Mouse (Mus musculus) kidney, adult 8-10 months (tissue): ENCODE results near the gene Fam196b.

Experiments used
- DNase-seq, 2 experiments: peaks; one replicate each; pipeline ENCODE4 v3.0.0; 2022

Fam196b gene

DNA sequence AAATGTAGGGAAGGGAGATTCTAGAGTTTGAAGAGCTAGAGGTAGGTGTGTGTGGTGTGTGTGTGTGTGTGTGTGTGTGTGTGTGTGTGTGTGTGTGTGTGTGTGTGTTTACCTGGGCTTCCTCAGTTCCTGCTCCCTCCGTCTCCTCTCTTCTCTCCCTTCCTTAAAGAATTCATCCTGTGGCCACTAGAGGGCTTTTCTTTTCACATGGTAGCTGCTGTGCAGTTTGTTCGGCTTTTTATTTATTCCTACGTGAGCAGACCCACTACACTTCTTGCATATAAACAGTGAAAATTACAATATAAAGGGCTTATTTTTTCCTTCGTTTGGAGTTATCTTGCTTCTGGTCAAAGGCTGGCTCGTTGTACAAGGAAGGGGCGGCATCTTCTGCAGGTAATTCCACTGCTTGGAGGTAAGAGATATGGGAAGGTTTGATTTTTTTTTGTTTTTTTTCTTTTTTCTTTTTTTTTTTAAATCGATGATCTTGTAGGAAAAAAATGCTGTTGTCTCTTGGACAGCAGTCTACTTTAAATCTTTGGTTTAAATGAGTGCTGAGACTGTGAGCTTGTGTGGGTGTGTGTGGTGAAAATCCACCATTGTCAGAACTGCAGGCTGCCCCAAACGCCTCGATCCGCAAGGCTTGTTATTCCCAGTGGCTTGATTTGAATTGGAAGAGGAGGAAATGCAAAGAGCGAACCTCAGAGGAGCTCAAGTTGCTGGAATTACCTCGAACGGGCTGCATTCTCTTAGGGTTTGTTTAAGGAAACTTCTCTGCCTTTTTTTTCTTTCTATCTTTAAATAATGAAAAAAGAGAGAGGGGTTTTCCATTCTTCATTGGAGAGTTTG is at the start of gene Fam196b:
Gene Fam196b (plus strand): TSS at position 289 of the 846 bp plus-strand sequence.
- peak; percentile 4 to 14 for DNase-seq

DNA sequence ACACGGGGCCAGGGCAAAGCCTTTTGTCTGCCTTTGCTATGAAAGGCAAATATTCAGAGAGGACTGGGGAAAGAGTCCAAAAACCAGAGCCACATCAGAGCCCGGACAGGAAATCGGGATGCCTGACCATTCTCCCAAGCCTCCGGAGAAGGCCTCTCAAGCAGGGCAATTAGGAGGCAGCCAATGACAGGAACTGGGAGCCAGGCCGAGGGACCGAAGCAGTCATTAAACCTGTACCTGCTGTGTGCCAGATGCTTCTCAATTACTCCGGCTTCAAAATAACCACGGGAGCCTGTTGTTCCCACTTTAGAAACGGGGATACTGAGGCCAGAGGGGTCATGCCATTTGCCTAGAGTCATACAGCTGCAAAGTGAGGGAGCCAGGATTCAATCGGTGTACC is 42.6 kb upstream of the Fam196b start:
- no peak for DNase-seq

DNA sequence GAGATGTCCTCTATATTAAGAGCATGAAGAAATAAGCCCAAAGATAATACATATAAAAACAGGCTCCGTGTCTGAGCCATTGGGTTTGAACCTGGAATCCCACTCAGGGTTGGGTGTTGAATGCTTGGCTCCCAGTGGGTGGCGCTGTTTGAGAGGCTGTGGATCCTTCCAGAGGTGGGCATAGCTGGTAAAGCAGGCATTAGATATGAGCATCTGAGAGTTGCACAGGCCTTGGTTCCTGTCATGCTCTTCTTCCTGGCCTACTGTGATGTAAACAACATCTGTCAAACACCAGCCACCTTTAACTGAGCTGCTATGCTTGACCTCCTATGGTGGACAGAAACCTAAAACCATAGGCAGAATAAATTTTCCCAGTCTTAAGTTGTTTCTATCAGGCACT is 38.7 kb upstream of the Fam196b start:
- no peak for DNase-seq

DNA sequence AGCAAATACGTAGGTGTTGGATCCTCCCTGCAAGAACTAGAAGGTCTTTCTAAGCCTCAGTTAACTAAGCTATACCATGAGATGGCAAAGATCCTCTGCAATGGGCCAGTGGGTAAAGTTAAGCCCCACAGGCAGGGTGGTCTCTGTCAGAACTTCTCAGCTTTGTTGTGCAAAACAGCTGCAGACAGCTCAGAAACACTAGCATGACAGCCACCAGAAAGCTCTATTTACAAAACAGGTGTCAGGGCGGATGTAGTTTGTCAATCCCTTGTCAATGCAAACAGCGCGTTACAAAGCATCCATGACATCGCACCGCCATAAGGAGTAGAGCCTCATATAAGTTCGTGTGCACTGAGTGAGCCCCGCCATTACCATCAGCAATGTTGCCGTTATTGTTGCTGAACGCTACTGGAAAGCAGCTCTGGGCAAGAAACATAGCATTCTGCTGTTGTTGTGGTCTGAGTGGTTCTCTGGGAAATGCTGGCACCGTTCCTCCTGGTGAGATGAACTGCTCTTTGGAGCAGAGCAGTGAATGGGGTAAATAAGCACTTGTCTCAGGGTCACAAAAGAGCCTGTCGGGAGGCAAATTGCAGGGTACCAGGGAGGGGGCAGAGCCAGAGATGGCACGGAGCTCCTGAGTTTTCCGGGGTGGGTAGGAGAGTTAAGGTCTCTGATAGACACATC is 38.1 kb upstream of the Fam196b start:
- no peak for DNase-seq

DNA sequence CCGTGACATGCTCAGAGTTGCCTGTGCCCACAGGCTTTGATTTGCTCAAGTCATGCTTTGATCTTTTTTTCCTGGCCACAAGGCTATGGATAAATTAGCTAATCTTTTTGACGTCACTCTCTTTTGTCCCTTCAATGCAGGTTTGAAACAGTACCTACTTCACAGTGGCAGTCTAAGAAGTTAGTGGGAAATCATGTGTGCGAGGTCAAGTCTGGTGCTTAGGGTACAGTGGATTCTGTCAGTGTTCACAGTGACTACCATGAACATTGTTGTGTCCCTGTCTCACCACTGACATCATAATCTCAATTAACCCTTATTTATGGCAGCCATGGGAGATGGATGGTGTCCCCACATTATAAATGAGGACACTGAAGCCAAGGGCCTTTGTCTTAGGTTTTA is 37.6 kb upstream of the Fam196b start:
- DNase-seq = no peak

DNA sequence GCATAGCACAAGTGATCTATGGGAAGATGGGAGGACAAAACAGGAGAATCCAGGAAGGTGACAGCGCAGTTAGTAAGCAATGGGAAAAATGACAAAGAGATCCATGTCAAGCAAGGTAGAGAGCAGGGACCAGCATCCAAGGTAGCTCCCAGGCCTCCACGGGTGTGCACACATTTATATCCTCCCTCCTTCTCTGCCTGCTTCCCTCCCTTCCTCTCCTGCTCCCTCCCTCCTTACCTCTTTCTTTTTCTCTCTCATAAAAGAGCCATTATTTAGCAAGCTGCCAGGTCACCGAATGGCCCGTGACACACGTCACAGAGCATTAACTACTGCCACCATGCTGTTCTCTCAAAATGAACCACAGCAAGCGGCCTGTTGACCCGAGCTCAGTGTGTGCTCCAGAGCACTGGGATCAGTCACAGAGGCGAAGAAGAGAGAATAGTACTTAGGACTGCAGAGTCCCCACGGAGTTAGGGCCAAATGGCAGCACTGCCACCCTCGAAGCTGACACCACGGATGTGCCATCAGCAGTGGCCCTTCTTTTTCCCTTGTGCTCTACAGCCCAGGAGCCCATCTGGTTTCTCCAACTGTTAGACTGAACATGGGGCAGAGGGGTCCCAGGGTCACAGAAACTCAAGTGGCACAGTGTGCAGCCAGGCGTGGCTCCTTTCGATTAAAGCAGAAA is 30.4 kb upstream of the Fam196b start:
- DNase-seq = no peak

DNA sequence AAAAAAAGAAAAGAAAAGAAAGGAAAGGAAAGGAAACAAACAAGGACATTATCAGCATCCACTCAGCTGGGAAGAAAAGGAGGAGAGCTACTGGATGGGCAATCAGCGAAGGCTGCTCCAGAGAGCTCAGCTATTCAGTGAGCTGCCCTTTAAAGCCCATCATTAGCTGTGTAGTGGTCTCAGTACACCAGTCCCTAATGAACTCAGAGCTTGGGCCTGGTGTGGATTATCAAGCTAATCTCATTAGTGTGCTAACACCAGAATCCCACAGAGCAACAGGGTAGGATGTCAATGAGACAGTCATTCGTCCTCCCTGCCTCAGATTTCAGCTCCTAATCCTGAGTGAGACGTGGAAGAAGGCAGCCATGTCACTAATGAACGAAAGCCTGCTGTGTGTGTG is 24.4 kb upstream of the Fam196b start:
- DNase-seq = no peak

DNA sequence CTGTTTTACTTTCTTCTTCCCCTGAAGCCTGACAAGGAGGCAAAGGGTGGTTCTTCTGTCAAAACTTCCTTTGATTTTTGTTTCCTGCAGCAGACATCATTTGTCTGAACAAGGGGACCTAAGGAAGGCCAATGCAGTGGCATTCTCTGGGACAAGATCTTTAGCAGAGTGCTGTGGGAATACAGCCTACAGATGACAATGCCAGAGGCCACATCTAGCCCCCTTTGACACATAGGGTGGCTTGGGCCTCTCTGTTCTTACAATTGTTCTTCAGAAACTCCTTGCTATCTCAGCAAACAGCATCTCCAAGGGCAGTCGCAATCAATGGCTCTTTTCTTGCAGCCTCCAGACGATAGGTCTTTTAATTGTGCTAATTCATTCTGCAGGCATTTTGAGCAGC is 23.9 kb upstream of the Fam196b start:
- no peak for DNase-seq

DNA sequence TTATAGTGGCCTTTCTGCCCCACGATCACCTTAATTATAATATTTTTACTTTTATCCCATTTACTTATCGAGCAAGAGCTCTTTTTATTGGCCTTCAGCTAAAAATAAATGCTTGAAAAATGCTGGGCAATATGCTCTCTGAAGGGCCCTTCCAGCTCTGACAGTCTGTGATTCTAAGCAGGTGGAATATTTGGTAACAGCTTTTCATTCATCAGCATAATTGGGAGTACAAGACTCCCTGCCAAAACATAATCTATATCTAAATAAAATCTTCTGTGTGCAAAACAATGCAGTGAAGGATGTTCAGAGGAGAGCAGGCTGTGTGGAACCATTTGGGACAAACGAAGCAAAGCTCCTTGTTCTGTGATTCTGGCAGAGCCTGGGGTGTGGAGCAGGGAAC is 23.3 kb upstream of the Fam196b start:
- DNase-seq = no peak

DNA sequence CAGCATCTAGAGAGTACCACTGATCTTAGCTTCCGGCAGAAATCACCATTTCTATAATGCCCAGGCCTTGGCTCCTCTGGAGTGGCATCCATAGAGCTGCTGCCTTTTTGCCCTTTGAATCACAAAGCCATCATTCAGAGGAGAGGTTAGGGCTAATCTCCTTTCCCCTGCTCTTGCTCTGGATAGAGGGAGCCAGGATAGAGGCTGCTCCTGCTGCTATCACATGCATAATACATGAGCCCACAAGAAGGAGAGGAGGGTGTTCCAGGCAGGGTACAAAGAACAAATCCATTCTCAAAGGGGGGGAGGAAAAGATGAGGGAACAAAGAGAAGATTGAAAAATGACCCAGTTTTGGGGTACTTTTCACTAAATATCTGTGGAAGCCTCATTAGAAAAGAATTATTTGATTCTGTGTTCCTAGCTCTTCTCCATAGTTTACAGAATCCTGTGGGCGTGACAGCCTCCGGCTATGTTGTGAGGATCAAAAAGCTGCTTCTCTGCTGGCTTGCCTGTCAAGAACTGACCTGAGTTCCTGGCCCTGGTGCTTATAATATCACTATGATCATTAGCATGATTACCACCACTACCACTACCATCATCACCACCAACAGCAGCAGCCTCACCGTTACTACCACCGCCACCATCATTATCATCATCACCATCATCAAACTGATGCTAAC is 16.8 kb upstream of the Fam196b start:
- no peak for DNase-seq

DNA sequence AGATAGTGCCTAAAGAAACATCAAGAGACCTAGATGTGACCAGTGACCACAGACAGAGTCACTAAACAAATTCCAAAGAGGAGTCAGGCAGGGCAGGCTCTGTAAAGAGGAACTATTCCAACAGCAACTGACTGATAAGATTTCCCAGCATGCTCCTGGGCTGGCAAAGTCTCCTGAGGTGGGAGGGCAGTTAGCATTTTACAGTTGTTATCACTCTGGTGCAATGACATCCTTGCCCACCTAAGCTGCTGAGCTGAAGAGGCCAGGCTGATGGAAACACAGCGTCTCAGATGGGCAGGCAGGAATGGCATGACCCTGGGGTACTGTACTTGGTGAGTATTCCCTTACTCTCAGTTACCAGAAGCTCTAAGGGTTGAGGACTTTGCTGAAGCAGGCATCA is 15.1 kb upstream of the Fam196b start:
- no peak for DNase-seq

DNA sequence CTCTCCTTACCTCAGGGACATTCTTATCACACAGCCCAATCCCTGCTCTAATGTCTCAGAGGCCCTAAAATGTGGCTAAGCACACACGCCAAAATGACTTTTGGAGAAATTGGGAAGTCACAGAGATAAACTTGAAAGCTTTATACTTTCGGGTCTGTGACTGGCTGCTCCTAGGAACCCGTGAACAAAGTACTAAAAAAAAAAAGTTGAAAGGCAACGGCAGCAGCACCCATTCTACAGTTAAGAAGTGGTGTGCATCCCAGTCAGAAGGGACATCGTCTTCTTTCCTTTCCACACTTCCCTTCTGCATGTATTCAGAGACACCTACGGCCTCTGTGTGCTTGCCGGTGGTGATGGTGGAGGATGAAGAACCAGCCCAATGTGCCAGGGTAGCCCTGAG is 14.6 kb upstream of the Fam196b start:
- DNase-seq = no peak

DNA sequence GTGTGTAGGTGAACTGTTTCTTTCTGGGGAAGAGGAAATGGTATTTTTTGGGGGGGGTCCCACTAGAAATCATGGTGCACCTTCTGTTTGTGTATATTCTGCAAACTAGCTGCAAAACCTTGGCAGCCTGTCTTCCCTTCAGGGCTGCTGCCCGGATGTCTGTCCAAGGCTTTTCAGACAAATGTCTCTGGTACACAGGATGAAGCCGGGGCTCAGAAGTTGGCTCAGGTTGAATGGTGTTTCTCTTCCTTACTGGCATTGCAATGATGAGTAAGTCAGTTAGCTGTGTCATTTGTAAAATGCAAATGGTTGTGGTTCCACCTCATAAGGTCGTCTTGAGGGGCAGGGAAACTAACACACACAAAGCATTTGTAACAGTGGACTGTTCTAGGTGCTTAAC is 8.4 kb upstream of the Fam196b start:
- no peak for DNase-seq

DNA sequence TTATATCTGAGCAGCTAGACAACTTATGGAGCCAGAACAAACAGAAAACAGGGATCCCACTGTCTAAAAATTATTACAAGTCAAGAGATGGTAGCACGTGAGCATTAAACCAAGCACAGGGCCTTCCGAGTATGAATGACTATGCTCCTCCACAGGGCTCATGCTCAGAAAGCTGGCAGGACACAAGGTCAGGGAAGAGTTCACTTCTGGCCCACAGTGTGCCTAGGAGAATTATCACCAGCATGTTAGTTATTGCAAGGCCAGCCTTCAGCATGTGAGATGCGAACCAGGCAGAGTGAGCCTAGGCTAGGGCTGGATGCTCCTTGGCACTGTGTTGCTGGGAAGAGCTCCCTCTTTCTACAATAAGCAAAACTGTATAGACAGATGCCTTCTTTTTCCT is 5.9 kb upstream of the Fam196b start:
- no peak for DNase-seq

DNA sequence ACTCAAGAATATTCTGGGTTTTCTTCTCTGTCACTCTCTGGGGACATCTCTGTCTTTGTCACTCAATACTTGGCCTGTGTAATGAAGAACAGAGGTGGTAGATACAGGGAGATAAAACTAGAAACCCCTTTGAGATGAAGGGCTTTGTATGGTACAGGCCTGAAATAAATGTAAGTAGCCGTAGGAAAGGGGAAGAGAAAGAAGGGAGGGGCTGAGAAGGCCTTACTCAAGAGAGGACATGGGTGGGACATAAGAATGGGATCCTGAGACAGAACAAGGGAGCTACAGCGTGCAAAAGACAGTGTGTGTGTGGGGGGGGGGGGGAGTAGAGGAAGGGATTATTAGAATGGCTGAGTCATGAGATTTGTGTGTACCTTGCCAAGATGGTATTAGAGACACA is 5.3 kb upstream of the Fam196b start:
- no peak for DNase-seq

DNA sequence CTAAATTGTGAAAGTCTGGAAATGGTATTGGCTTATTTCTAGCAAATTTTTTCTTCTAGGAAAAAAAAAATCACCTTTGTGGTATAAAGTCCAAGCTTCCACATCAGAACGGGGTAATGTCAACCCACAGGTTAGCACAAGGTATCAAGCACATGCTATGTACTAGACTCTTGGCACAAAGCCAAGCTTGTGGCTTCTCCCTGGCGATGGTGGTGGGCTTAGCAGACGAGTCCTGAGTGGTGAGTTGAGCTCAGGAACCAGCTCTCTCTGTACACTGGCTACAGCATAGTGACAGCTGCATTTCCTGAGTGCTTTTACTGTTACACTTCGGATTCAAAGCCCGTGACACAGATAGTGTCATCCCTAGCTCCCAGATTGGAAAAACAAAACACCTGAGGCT is 2.9 kb upstream of the Fam196b start:
- no peak for DNase-seq

DNA sequence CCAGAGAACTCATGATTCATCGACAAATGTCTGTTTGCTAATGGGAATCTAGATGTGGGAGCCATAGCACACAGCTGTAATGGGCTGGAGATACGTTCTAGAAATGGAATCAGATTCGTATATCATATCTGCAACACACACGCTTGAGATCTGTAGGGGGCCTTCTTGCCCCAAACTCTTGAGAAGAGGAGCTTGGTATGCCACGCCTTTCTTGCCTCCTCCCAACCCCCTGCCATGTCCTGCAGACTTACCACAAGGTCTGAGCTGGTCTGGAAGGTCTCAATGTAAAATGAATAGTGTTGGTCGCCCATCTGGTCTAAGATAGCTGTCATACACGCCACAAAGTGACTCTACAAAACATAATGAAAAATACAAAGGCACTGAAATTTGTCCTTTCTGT is 2.4 kb upstream of the Fam196b start:
- no peak for DNase-seq

DNA sequence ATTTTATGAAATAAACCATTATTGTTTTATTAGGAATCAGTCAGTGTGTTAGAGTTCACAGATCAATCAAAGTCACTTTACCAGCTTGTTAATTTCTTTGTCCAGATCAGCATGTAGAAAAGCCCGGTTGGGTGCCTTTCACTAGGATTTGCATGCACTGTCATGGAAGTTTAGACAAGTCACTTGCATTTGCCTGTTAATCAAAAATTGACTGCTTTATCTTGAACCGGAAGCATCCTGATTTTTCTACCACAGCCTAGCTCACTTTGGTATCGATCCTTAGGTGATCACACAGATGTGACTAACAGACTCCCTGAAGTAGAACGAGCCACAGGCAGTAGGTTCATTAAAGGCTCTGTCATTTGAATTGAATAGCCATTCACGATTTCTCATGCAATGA is 761 bp downstream of the Fam196b start:
- no peak for DNase-seq

DNA sequence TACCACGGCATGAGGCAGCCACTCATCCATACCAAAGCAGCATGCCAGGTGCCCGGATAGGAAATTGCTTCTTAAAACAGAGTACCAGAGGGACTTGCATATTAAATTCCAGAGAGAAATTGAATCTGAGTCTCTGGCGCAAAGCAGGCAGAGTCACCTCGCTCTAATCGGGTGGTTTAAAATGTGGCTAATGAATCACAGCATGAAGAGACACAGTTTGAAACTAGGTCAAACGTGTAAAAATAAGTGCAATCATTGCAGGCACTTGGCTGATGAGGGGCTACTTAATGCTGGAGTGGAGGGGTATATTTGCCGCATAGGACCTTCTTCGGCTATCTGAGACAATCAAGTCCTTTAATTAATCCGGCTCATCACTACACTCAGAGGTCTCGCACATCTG is 1.6 kb downstream of the Fam196b start:
- no peak for DNase-seq

DNA sequence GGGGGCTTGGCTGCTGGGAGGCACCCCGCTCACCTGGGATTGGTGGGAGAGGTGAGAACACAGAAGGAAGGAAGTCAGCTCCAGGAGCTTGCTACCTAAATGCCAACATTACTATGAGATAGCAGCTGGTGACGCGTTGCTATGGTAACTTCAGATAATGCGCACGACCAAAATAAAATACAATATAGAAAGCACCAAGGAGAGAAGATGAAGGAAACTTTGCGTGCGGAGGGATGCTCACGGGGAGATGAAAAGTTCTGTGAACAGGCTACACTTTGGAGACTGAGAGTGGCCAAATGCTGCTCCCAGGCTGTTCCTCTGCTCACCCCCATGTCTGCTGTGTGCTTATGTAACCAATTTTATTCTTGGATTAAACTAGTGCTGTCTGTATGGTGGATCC is 2.4 kb downstream of the Fam196b start:
- DNase-seq = no peak

DNA sequence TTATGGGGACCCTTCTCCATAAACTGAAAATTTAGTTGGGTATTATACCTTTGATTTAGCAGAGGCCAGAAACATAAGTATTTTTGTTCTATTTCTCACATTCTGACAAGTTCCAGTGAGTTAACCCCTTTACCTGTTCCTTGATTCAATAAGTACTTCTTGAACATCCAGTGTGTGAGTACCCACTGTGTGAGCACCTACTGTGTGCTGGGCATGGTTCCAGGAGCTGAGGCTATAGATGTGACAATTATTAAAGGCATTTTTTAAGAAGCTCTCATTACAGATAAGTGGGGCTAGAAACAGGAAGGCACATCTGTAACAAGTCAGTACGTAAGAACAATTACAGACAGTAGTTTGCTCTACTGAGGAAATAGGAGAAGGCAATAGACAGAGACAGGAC is 4.7 kb downstream of the Fam196b start:
- no peak for DNase-seq

DNA sequence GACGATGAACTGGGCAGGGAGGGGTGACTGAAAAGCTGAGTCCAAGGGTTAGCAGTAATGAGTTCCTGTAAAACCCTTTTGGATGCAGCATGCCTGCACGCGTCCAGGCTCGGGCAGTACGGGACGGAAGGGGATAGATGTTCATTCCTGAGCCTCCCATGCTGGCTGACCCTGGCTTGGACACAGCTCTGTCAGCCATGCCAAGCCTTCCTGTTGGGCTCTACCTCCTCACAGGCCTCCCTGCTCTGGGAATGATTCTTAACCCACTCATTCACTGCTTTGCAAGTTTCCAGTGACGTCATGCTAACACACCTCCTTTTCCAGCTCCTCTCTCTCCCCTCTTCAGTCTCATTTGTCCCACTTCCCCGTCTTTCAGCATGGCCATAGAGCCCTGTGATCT is 9.0 kb downstream of the Fam196b start:
- no peak for DNase-seq

DNA sequence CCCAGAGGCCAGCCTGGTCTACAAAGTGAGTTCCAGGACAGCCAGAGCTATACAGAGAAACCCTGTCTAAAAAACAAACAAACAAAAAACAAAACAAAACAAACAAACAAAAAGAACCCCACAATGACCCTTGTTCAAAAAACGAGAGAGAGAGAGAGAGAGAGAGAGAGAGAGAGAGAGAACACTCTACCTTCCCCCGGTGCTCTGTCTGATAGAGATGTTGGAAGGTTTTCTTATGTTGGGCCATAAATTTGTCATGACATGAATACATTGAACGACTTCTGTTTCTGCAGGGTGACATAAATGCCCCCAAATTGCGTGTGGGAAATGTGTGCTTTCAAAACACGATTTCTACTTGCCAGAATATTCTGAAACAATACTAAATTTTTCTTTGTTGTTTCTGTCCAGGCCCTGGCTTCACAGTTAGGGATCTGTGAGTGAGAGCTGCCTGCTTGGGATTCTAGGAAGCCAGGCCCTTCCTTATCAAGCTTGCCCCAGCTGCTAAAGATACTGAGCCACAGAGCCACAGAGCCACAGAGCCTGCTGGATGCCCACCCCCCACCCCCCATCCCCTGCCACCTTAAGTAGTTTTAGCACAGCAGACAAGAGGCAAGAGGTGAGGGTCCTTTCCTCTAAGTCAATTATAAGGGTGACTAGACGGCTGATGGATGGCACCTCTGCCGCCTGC is 17.9 kb downstream of the Fam196b start:
- no peak for DNase-seq
